Mouse (Mus musculus): ENCODE measurements around the gene Efcab2. TPM values are rescaled to one million over a fixed set of nuclear protein-coding genes. Genes with fewer than 3 reads are reported as not detected.
A peak's percentile ranks its signal among the peaks of the same experiment; 100 is the strongest.

Efcab2 gene
- polyA plus RNA-seq, 1 experiment from 2014 or later: 7.0 TPM

DNA sequence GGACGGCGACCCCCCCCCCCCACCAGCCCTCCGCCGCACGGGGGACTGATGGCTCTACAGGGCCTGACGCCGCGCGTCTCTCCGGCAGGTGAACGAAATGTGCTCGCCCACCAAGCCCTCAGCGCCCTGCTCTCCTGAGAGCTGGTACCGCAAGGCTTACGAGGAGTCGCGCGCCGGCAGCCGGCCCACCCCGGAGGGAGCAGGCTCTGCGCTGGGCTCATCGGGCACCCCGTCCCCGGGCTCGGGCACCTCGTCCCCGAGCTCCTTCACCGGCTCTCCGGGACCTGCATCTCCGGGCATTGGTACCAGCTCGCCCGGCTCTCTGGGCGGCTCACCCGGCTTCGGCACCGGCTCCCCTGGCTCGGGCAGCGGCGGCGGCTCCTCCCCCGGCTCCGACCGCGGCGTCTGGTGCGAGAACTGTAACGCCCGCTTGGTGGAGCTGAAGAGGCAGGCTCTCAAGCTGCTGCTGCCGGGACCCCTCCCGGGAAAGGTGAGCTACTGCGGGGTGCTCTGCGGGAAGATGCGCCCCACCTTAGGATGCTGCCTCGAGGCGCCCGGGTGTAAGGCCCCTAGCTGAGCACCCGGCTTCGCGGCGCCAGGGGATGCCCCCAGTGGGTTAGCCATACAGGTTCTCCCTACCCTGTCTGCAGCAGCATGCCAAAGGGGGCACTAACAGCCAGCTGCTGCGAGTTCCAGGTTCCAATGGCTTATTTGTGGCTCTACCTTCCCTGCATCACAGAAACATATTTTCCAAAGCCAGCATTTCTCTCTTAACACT lies 124.6 kb downstream of the Efcab2 start:
- DNase-seq (ENCODE audit: low spot score): peak; percentile 88
- peak overlapping the region; percentile 83 for H3K27ac ChIP-seq
- no peaks in the 10 kb centered on the region for H3K9me3 ChIP-seq
- peaks cover 40% of the 10 kb centered on the region for H3K4me1 ChIP-seq (replicated peaks)
- peak overlapping the region; percentile 68 for H3K4me3 ChIP-seq
- H3K36me3 ChIP-seq: no peaks in the 10 kb centered on the region
- WGBS: 1% methylated on average over 62 of the region's 62 CpGs
- H3K27me3 ChIP-seq (ENCODE audit: insufficient read depth, poor library complexity, severe bottlenecking): peaks cover 54% of the 10 kb centered on the region

Other genes starting within 250 kb of the Efcab2 start
- gene Desi2, start 218.7 kb upstream of the Efcab2 start, polyA plus RNA-seq (2016; fragmentation: Nextera tagmentation; extraction: Ambion mirVana): 12.7 and 17.6 TPM in 2 replicates
- 87.1 and 109 TPM in 2 replicates for gene Cox20, start 87.0 kb upstream of the Efcab2 start, polyA plus RNA-seq (2016; fragmentation: Nextera tagmentation; extraction: Ambion mirVana)
- gene Hnrnpu, start 68.3 kb upstream of the Efcab2 start, polyA plus RNA-seq (2016; fragmentation: Nextera tagmentation; extraction: Ambion mirVana): 466 and 470 TPM in 2 replicates
- gene Kif26b, start 123.0 kb downstream of the Efcab2 start, polyA plus RNA-seq (2016; fragmentation: Nextera tagmentation; extraction: Ambion mirVana): 4.6 and 4.9 TPM in 2 replicates